Mouse (Mus musculus): ENCODE results near the gene Kdm6b. TPM values are rescaled to one million over a fixed set of nuclear protein-coding genes. Genes with fewer than 3 reads are reported as not detected.
A peak's percentile ranks its signal among the peaks of the same experiment; 100 is the strongest.

Kdm6b gene
- polyA plus RNA-seq, 1 experiment from 2014 or later, result 26.5 TPM

DNA sequence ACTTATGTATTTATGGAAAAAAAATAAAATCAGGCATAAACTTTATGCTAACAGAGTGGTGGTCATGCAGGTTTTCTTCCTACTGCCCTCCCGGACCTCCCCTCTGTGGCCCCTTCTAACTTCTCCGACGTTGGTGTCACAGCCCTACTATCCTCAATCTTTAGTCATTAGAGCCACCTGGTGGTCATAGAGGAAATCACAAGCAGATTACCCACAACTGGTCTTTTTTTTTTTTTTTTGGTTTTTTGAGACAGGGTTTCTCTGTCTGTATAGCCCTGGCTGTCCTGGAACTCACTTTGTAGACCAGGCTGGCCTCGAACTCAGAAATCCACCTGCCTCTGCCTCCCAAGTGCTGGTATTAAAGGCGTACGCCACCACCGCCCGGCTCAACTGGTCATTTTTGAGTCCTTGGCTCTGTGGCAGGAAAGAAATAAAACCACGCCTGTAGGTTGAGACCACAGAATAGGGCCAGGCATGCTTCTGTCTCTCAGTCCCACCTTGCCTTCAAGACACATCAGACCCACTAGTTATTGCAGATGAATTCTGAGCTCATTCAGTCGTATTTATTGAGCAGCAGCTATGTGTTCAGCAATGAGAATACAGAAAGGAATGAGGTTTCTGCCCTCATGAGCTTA lies 23.0 kb downstream of the Kdm6b start:
- ATAC-seq (ENCODE audit: insufficient read depth, low FRiP score, low read depth), result no peak
- Histone ChIP-seq H3K4me2 (no peak overlapping the region), H3K9ac (no peak overlapping the region), H3K9me3 (no peaks in the 10 kb centered on the region), H3K27me3 (replicated peaks) (no peaks in the 10 kb centered on the region), H3K4me3 (replicated peaks) (no peak overlapping the region; the same call in 1 of the 2 replicates), H3K4me1 (0 out of 2 replicates have a peak, but pooled peaks cover 9% of the 10 kb centered on the region), H3K27ac (no peak overlapping the region), H3K36me3 (no peaks in the 10 kb centered on the region)
- 50% methylated on average over 10 of the region's 10 CpGs for WGBS

DNA sequence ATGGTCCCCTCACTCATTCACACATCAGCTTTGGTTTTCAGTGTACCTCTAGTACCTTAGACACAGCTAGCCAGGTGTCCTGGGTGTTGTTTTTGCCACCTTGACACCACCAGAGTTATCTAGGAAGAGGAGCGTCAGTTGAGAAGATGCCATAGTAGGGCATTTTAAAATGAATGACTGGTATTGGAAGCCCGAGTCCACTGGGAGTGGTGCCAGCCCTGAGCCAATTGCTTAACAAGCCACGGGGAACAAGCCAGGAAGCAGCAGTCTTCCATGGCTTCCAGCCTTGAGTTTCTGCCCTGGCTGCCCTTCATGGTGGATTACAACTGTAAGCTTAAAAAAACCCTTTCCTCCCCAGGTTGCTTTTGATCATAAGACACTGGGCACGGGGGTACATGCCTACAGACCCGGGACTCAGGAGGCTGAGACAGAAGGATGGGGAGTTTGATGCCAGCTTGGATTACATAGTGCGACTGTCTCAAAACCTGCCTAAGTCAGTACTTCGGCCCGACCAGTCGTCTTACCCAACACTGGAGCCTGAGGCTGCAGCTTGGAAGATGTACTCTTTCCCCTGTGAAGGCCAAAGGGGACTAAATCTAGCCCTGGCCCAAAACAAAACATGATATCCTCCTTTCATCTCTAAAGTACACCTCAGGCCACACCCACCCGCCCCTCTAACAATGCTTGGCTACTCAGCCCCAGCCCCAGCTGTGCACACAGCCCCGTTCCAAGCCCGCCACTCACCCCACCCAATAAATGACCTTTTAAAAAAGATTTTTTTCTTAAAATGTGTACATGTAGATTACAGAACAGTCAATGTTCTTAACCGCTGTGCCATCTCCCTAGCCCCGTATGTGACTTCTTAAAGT lies 23.7 kb downstream of the Kdm6b start:
- ATAC-seq (ENCODE audit: insufficient read depth, low FRiP score, low read depth), result peak; percentile 9; the same call in 1 of the 2 replicates
- WGBS, result 59% methylated on average over 14 of the region's 14 CpGs

DNA sequence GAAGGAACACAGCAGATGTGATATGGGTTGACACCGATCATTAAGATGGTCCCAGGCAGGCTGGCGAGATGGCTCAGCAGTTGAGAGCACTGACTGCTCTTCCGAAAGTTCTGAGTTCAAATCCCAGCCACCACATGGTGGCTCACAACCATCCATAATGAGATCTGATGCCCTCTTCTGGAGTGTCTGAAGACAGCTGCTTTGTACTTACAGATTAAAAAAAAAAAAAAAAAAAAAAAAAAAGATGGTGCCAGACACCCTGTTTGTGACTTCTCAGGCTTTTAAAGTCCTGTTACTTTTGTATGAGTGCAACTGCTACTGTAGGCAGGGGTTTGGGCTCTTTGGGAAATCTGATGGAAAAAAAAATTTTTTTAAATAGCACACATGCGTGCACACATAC lies 24.8 kb downstream of the Kdm6b start:
- ATAC-seq (ENCODE audit: insufficient read depth, low FRiP score, low read depth), result no peak
- H3K27ac ChIP-seq, result no peak overlapping the region
- no peaks in the 10 kb centered on the region for H3K9me3 ChIP-seq
- H3K36me3 ChIP-seq, result no peaks in the 10 kb centered on the region
- no peak overlapping the region for H3K9ac ChIP-seq
- no peak overlapping the region for H3K4me3 ChIP-seq (replicated peaks)
- 0 out of 2 replicates have a peak, but pooled peaks cover 6% of the 10 kb centered on the region for H3K4me1 ChIP-seq
- H3K4me2 ChIP-seq, result no peak overlapping the region
- no peaks in the 10 kb centered on the region for H3K27me3 ChIP-seq (replicated peaks)
- 94% methylated on average over 4 of the region's 4 CpGs for WGBS

More for the DNA sequence above, 23.7 kb downstream of the Kdm6b start:
- H3K4me3 ChIP-seq (replicated peaks), result no peak overlapping the region; the same call in 1 of the 2 replicates
- no peaks in the 10 kb centered on the region for H3K36me3 ChIP-seq
- H3K9ac ChIP-seq, result no peak overlapping the region
- H3K27me3 ChIP-seq (replicated peaks), result no peaks in the 10 kb centered on the region
- H3K27ac ChIP-seq, result 0 out of 2 replicates have a peak overlapping the region, but pooled peaks have one; percentile 16
- no peak overlapping the region for H3K4me2 ChIP-seq
- no peaks in the 10 kb centered on the region for H3K9me3 ChIP-seq
- 0 out of 2 replicates have a peak, but pooled peaks cover 9% of the 10 kb centered on the region for H3K4me1 ChIP-seq

DNA sequence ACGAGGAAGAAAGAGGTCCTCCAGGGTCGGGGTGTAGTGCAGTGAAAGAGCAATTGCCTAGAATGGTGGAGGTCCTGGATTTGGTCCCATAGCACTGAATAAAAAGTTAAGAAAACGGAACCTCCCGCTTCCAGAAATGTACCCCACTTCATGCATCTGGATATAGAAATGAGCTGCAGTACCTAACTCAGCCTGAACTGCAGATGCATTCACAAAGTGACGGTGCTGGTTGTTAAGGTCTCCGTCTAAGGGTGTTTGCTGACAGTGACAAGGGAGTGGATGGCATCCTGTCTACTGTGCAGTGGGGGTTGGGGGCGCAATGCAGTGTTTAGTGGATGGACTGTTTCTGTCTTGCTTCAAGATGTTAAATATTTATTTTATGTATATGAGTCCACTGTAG lies 26.7 kb downstream of the Kdm6b start:
- no peaks in the 10 kb centered on the region for H3K36me3 ChIP-seq
- 71% methylated on average over 7 of the region's 7 CpGs for WGBS
- no peak for ATAC-seq (ENCODE audit: insufficient read depth, low FRiP score, low read depth)

DNA sequence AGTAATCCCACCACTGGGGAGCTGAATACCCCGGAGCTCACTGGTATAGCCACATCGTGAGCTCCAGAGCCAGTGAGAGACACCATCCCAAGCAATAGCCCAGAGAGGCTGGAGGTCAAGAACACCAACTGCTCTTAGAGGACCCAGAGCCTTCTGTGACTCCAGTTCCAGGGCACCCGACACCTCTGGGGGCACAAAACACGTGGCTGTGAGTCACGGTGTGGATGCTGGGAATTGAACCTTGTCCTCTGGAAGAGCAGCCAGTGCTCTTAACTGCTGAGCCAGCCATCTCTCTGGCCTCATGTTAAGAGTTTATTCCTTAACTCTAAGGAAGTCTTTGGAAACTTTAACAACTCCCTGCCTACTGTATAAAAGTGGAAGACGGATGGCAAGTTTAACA lies 28.5 kb downstream of the Kdm6b start:
- H3K9me3 ChIP-seq, result no peaks in the 10 kb centered on the region
- H3K9ac ChIP-seq, result no peak overlapping the region
- no peaks in the 10 kb centered on the region for H3K36me3 ChIP-seq
- 76% methylated on average over 6 of the region's 6 CpGs for WGBS
- no peak overlapping the region for H3K27ac ChIP-seq
- no peak overlapping the region for H3K4me2 ChIP-seq
- H3K4me1 ChIP-seq, result 0 out of 2 replicates have a peak, but pooled peaks cover 2% of the 10 kb centered on the region
- H3K27me3 ChIP-seq (replicated peaks), result no peaks in the 10 kb centered on the region
- no peak for ATAC-seq (ENCODE audit: insufficient read depth, low FRiP score, low read depth)
- no peak overlapping the region for H3K4me3 ChIP-seq (replicated peaks)

More for the DNA sequence above, 26.7 kb downstream of the Kdm6b start:
- no peak overlapping the region for H3K4me2 ChIP-seq
- no peaks in the 10 kb centered on the region for H3K9me3 ChIP-seq
- no peak overlapping the region for H3K9ac ChIP-seq
- H3K27me3 ChIP-seq (replicated peaks), result no peaks in the 10 kb centered on the region
- H3K4me1 ChIP-seq, result 0 out of 2 replicates have a peak, but pooled peaks cover 6% of the 10 kb centered on the region
- H3K4me3 ChIP-seq (replicated peaks), result no peak overlapping the region
- no peak overlapping the region for H3K27ac ChIP-seq

DNA sequence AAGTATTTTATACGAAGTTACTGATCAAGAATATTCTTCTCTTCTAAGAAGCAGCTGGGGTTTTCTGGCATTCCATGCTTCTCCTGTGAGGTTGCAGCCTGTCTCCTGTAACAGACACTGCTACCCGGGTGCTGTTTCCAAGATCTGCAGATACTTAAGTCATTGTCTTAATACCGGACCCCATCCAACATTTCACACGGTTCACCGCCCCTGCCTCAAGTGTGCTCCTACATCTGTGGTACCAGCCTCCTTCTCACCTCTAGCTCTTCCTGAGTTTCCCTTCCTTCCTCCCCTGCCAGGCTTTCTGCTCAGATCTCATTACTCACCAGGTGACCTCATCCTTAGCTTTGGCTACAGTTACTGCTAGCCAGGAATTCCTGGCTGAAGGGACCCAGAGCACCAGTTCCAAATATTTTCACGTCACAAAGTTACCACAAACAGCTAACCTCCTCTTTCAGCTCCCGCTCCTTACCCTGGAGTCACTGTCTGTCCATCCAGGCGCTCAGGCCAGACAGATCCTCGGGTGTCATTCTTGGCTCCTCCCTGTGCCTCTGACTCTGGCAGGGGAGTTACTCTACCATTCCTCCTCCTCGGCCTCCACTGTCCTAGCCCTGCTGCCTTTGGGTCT lies 30.9 kb downstream of the Kdm6b start:
- no peak overlapping the region for H3K4me3 ChIP-seq (replicated peaks)
- 59% methylated on average over 10 of the region's 10 CpGs for WGBS
- no peak overlapping the region for H3K9ac ChIP-seq
- H3K4me1 ChIP-seq, result no peaks in the 10 kb centered on the region
- no peak for ATAC-seq (ENCODE audit: insufficient read depth, low FRiP score, low read depth)
- no peaks in the 10 kb centered on the region for H3K27me3 ChIP-seq (replicated peaks)
- no peak overlapping the region for H3K27ac ChIP-seq
- no peaks in the 10 kb centered on the region for H3K36me3 ChIP-seq
- no peak overlapping the region for H3K4me2 ChIP-seq
- H3K9me3 ChIP-seq, result no peaks in the 10 kb centered on the region

DNA sequence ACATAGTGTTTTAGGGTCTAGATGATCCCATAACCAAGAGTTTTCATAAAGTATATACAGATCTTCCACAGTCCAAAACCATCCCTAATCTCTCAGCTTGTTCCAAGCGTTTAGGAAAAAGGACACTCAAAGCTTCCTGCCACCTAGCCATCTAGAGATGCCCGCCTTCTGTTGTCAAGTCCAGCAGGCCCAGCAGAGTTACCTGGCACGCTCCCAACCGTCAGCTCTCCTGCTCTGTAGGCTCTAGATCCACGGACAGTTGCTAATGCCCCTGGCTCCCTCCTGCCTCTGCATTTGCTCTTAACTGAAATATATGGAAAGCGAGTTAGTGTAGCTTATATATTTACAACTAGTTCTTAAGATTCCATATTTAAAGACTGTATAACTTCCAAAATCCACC lies 32.1 kb downstream of the Kdm6b start:
- H3K9ac ChIP-seq, result no peak overlapping the region
- H3K27ac ChIP-seq, result no peak overlapping the region
- no peak for ATAC-seq (ENCODE audit: insufficient read depth, low FRiP score, low read depth)
- H3K4me3 ChIP-seq (replicated peaks), result no peak overlapping the region
- 80% methylated on average over 6 of the region's 6 CpGs for WGBS
- no peaks in the 10 kb centered on the region for H3K9me3 ChIP-seq
- H3K27me3 ChIP-seq (replicated peaks), result no peaks in the 10 kb centered on the region
- no peak overlapping the region for H3K4me2 ChIP-seq
- no peaks in the 10 kb centered on the region for H3K36me3 ChIP-seq
- H3K4me1 ChIP-seq, result no peaks in the 10 kb centered on the region

DNA sequence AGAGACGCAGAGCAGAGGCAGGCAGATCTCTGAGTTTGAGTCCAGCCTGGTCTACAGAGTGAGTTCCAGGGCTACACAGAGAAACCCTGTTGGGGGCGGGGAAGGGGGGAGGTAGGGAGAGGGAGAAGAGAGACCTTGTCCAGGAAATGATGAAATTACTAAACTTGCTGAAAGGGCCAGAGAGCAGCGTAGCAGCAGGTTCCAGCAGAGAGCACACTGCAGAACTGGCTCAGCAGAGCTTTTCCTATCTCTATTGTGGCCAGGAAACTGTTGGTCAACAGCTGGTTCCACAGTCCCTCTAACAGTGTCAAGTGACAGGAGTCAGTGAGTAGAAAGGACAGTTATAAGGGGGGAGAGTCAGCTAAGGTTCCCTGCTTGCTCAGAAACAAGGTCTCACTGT lies 33.9 kb downstream of the Kdm6b start:
- no peak overlapping the region for H3K27ac ChIP-seq
- WGBS, result 86% methylated on average over 3 of the region's 3 CpGs

DNA sequence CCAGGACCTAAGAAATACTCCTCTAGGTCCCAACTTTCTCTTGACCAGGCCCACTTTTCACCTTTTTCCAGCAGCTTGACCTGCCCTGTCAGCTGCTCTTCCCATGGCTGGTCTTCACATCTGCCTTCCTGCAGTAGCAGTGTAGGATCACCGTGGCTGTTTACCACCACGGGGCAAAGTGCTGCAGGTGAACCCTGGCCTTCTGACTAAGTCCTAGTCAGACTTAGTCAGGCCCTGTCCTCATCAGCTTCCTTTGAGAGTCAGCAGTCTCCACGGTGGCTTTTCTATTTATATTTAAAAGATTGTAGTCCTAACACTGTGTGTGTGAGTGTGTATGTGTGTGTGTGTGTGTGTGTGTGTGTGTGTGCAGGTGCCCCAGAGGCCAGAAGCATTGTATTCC lies 35.7 kb downstream of the Kdm6b start:
- 0 out of 2 replicates have a peak, but pooled peaks have one; percentile 54 for ATAC-seq (ENCODE audit: insufficient read depth, low FRiP score, low read depth)
- WGBS, result 69% methylated on average over 3 of the region's 3 CpGs
- Histone ChIP-seq H3K36me3 (peaks cover 10% of the 10 kb centered on the region; the same call in 1 of the 2 replicates), H3K9me3 (no peaks in the 10 kb centered on the region), H3K4me3 (replicated peaks) (no peak overlapping the region), H3K27me3 (replicated peaks) (no peaks in the 10 kb centered on the region), H3K9ac (no peak overlapping the region), H3K4me1 (peaks cover 3% of the 10 kb centered on the region; the same call in 1 of the 2 replicates), H3K27ac (no peak overlapping the region), H3K4me2 (no peak overlapping the region)

More for the DNA sequence above, 33.9 kb downstream of the Kdm6b start:
- no peaks in the 10 kb centered on the region for H3K9me3 ChIP-seq
- ATAC-seq (ENCODE audit: insufficient read depth, low FRiP score, low read depth), result 0 out of 2 replicates have a peak, but pooled peaks have one; percentile 10
- H3K4me3 ChIP-seq (replicated peaks), result no peak overlapping the region
- no peak overlapping the region for H3K4me2 ChIP-seq
- no peaks in the 10 kb centered on the region for H3K4me1 ChIP-seq
- no peaks in the 10 kb centered on the region for H3K27me3 ChIP-seq (replicated peaks)
- no peak overlapping the region for H3K9ac ChIP-seq
- H3K36me3 ChIP-seq, result no peaks in the 10 kb centered on the region

DNA sequence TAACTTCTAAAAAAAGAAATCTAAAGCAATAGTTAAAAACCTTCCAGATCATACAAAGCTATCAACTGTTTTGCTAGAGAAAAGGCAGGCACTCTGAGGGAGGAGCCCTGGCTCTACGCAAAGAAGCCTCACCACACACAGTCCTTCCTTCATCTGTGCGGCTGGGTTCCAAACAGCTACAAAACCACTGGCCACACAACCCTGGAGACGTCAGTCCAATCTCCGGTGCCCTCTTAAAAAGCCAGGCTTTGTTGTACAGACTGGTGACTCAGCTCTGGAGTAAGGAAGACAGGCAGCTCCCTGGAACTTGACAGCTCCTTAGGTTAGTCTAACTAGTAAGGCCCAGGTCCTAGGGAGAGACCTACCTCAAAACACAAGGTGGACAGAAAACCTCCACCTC lies 37.8 kb downstream of the Kdm6b start:
- no peaks in the 10 kb centered on the region for H3K27me3 ChIP-seq (replicated peaks)
- no peaks in the 10 kb centered on the region for H3K9me3 ChIP-seq
- WGBS, result 85% methylated on average over 4 of the region's 4 CpGs
- peaks cover 19% of the 10 kb centered on the region for H3K4me1 ChIP-seq
- H3K4me2 ChIP-seq, result no peak overlapping the region
- H3K27ac ChIP-seq, result no peak overlapping the region
- H3K4me3 ChIP-seq (replicated peaks), result no peak overlapping the region
- no peak overlapping the region for H3K9ac ChIP-seq
- ATAC-seq (ENCODE audit: insufficient read depth, low FRiP score, low read depth), result no peak
- peaks cover 10% of the 10 kb centered on the region; the same call in 1 of the 2 replicates for H3K36me3 ChIP-seq

DNA sequence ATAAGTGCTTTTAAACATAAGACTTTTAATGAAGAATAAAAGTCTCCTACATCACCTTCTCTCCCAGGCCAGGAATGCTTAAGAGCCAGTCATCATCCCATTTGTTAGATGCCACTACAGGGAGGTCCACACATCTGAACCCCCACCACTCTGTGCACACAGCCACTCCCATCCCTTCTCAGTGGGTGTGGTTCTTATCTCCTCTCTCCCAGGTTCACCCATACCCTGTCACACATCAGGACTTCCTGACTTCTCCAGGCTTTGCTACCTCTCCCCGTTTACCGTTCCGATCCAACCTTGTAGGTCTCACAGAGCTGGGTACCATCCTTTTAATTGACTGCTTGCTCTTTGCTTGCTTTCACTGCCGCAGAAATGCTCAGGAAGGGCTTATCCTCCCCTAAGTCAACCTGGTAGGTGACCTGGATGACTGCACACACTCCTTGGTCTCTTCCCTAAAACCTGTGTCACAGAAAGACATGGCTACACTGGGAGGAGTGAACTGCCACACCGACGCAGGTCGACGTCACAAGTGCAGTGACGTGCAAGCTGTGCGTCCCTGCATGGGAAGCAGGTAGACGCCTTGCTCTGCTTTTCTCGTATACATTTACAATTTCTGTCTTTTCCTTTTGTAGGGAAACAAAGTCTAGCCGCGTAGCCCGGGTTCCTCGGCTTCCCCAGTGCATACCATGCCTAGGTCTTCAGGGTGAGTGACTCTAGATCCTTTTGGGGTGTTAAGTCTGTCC lies 40.1 kb downstream of the Kdm6b start:
- ATAC-seq (ENCODE audit: insufficient read depth, low FRiP score, low read depth), result peak; percentile 73
- no peak overlapping the region for H3K4me3 ChIP-seq (replicated peaks)
- no peak overlapping the region for H3K4me2 ChIP-seq
- H3K9ac ChIP-seq, result no peak overlapping the region
- no peaks in the 10 kb centered on the region for H3K27me3 ChIP-seq (replicated peaks)
- WGBS, result 89% methylated on average over 16 of the region's 16 CpGs
- peaks cover 19% of the 10 kb centered on the region for H3K4me1 ChIP-seq
- H3K36me3 ChIP-seq, result peaks cover 10% of the 10 kb centered on the region; the same call in 1 of the 2 replicates
- H3K27ac ChIP-seq, result no peak overlapping the region
- H3K9me3 ChIP-seq, result no peaks in the 10 kb centered on the region

Measured in stomach, embryonic 15.5 days (tissue).